Mouse (Mus musculus) CH12.LX (cell line): ENCODE results near the gene Knl1. TPM values are rescaled to one million over a fixed set of nuclear protein-coding genes. Genes with fewer than 3 reads are reported as not detected.
A peak's percentile ranks its signal among the peaks of the same experiment; 100 is the strongest.

Experiments used
- DNase-seq: peaks from one replicate; pipeline ENCODE4 v3.0.0-alpha.2; 2013; ENCODE audit errors: extremely low read depth
- H3K27ac ChIP-seq: 2 replicates; pipeline ENCODE4 v1.5.1; 2012; ENCODE audit warnings: low read depth, mild to moderate bottlenecking, control low read depth, moderate library complexity; ENCODE audit not compliant: insufficient read depth
- H3K27me3 ChIP-seq: replicated peaks from 2 replicates; pipeline ENCODE3; 2012; ENCODE audit warnings: inconsistent platforms
- H3K36me3 ChIP-seq, 2 experiments: replicated peaks in 1 of 2; 2 replicates each; pipeline versions ENCODE3 to v1.6.1; 2012; ENCODE audit warnings: inconsistent platforms in 1 of 2, low read length in 1 of 2, mild to moderate bottlenecking in 1 of 2, mixed read lengths in 1 of 2, moderate library complexity in 1 of 2; ENCODE audit not compliant: control insufficient read depth in 1 of 2, insufficient read depth in 1 of 2
- H3K4me1 ChIP-seq, 2 experiments: 2 replicates each; pipeline ENCODE4 v1.6.1; 2012; ENCODE audit warnings: inconsistent platforms in 1 of 2, moderate library complexity in 1 of 2; ENCODE audit not compliant: insufficient read depth in 2 of 2, control insufficient read depth in 1 of 2
- H3K4me2 ChIP-seq: 2 replicates; pipeline ENCODE4 v1.6.1; 2012; ENCODE audit warnings: low read depth, mild to moderate bottlenecking, control low read depth; ENCODE audit not compliant: poor library complexity, insufficient read depth, severe bottlenecking
- H3K4me3 ChIP-seq, 3 experiments: fragments of 150-350 bp in 1 of 3; sonication (generic) in 1 of 3; replicated peaks in 1 of 3; 2 replicates each; pipeline versions ENCODE3 to v1.5.1; 2011 to 2012; ENCODE audit warnings: low read depth in 2 of 3, low read length in 2 of 3, mild to moderate bottlenecking in 2 of 3, moderate library complexity in 2 of 3, control low read depth in 1 of 3, improper control_type of control experiment in 1 of 3, inconsistent platforms in 1 of 3, mixed read lengths in 1 of 3; ENCODE audit not compliant: poor library complexity in 1 of 3
- H3K79me2 ChIP-seq: replicated peaks from 2 replicates; pipeline ENCODE4 v1.6.1; 2012; ENCODE audit warnings: mild to moderate bottlenecking, moderate library complexity; ENCODE audit not compliant: control insufficient read depth, poor library complexity, insufficient read depth, severe bottlenecking; ENCODE audit errors: extremely low read depth
- H3K9ac ChIP-seq: 2 replicates; pipeline ENCODE4 v1.6.1; 2012; ENCODE audit warnings: low read depth, mild to moderate bottlenecking, control low read depth, moderate library complexity; ENCODE audit not compliant: insufficient read depth
- H3K9me3 ChIP-seq: replicated peaks from 2 replicates; pipeline ENCODE3; 2012; ENCODE audit warnings: low read length, inconsistent platforms, mixed read lengths
- BHLHE40 ChIP-seq: IDR thresholded peaks from 2 replicates; pipeline ENCODE4 v1.6.1; 2011; ENCODE audit warnings: mild to moderate bottlenecking, low read depth, low read length, improper control_type of control experiment
- CHD2 ChIP-seq: IDR thresholded peaks from 2 replicates; pipeline ENCODE4 v1.6.1; 2011; ENCODE audit warnings: low read length, improper control_type of control experiment
- CTCF ChIP-seq, 2 experiments: IDR thresholded peaks in 1 of 2; conservative IDR thresholded peaks in 1 of 2; 2 replicates each; pipeline ENCODE4 v1.5.1; 2011 to 2012; ENCODE audit warnings: low read depth in 2 of 2, low read length in 2 of 2, improper control_type of control experiment in 1 of 2, inconsistent platforms in 1 of 2, mild to moderate bottlenecking in 1 of 2, moderate library complexity in 1 of 2
- ELF1 ChIP-seq: IDR thresholded peaks from 2 replicates; pipeline ENCODE4 v1.6.1; 2014; ENCODE audit warnings: low read depth, mild to moderate bottlenecking, inconsistent platforms, low read length, improper control_type of control experiment
- KAT2A ChIP-seq: IDR thresholded peaks from 2 replicates; pipeline ENCODE4 v1.6.1; 2012; ENCODE audit warnings: low read length, improper control_type of control experiment, inconsistent platforms; ENCODE audit not compliant: insufficient replicate concordance
- MAFK ChIP-seq: IDR thresholded peaks from 2 replicates; pipeline ENCODE4 v1.6.1; 2011; ENCODE audit warnings: low read length, improper control_type of control experiment; ENCODE audit not compliant: insufficient replicate concordance
- MAX ChIP-seq: IDR thresholded peaks from 2 replicates; pipeline ENCODE4 v1.6.1; 2011; ENCODE audit warnings: low read length, improper control_type of control experiment
- MAZ ChIP-seq: IDR thresholded peaks from 2 replicates; pipeline ENCODE4 v1.6.1; 2012; ENCODE audit warnings: low read depth, mild to moderate bottlenecking, inconsistent platforms, low read length, improper control_type of control experiment, moderate library complexity
- MXI1 ChIP-seq: IDR thresholded peaks from 2 replicates; pipeline ENCODE4 v1.6.1; 2011; ENCODE audit warnings: mild to moderate bottlenecking, low read depth, low read length, improper control_type of control experiment
- MYC ChIP-seq: IDR thresholded peaks from 2 replicates; pipeline ENCODE4 v1.6.1; 2011; ENCODE audit warnings: low read depth, mild to moderate bottlenecking, improper control_type of control experiment, low read length
- NELFE ChIP-seq: IDR thresholded peaks from 2 replicates; pipeline ENCODE4 v1.6.1; 2011; ENCODE audit warnings: low read depth, low read length, improper control_type of control experiment
- NRF1 ChIP-seq: IDR thresholded peaks from 2 replicates; pipeline ENCODE4 v1.6.1; 2014; ENCODE audit warnings: low read depth, mild to moderate bottlenecking, inconsistent platforms, low read length, improper control_type of control experiment, moderate library complexity
- PAX5 ChIP-seq: IDR thresholded peaks from 2 replicates; pipeline ENCODE4 v1.6.1; 2012; ENCODE audit warnings: low read length, inconsistent platforms, mixed read lengths
- RAD21 ChIP-seq: IDR thresholded peaks from 2 replicates; pipeline ENCODE4 v1.6.1; 2011; ENCODE audit warnings: low read depth, mild to moderate bottlenecking, low read length, improper control_type of control experiment, moderate library complexity
- RCOR1 ChIP-seq: conservative IDR thresholded peaks from 2 replicates; pipeline ENCODE4 v1.6.1; 2012; ENCODE audit warnings: low read depth, mild to moderate bottlenecking, inconsistent platforms, low read length, improper control_type of control experiment
- SIN3A ChIP-seq: IDR thresholded peaks from 2 replicates; pipeline ENCODE4 v1.6.1; 2012; ENCODE audit warnings: low read length, improper control_type of control experiment, inconsistent platforms
- SMC3 ChIP-seq: IDR thresholded peaks from 2 replicates; pipeline ENCODE4 v1.6.1; 2011; ENCODE audit warnings: low read depth, low read length, improper control_type of control experiment
- ZKSCAN1 ChIP-seq: IDR thresholded peaks from 2 replicates; pipeline ENCODE4 v1.6.1; 2012; ENCODE audit warnings: low read depth, inconsistent platforms, low read length, improper control_type of control experiment, borderline replicate concordance
- ZMIZ1 ChIP-seq: IDR thresholded peaks from 2 replicates; pipeline ENCODE4 v1.6.1; 2012; ENCODE audit warnings: low read depth, mild to moderate bottlenecking, inconsistent platforms, low read length, improper control_type of control experiment
- ZNF384 ChIP-seq: IDR thresholded peaks from 2 replicates; pipeline ENCODE4 v1.6.1; 2012; ENCODE audit warnings: low read depth, low read length, improper control_type of control experiment, inconsistent platforms
- dilution Hi-C: fragments of 300-500 bp; cut with MboI; formaldehyde crosslinking; loops from 2 replicates; pipeline ENCODE4 v1.14.3; 2020; ENCODE audit warnings: low sequenced_read_pairs; ENCODE audit not compliant: extremely low pct_unique_long_range_greater_than_20kb, extremely low pct_ligation_motif_present
- in situ Hi-C: fragments of 300-500 bp; cut with MboI; formaldehyde crosslinking; loops from 3 replicates; pipeline ENCODE4 v1.14.3; 2019; ENCODE audit warnings: low sequenced_read_pairs, low pct_ligation_motif_present, low pct_unique_long_range_greater_than_20kb, mixed read lengths
- polyA plus RNA-seq: library from polyadenylated mRNA; unstranded; fragments of >175 nt; gene quantifications from 2 replicates; pipeline ENCODE4 v1.2.1, GENCODE M21; 2012; ENCODE audit warnings: low read depth; ENCODE audit not compliant: insufficient read length
- total RNA-seq, 2 experiments: library from RNA; depleted of rRNA; stranded (reverse); fragments of 300-350 nt in 1 of 2; fragments of >200 nt in 1 of 2; gene quantifications; 2 replicates each; pipeline ENCODE4 v1.2.3; 2012 to 2014

Gene Knl1
- total and polyA plus RNA-seq, 3 experiments: 13.7 to 23.8 (median 19.9) TPM

DNA sequence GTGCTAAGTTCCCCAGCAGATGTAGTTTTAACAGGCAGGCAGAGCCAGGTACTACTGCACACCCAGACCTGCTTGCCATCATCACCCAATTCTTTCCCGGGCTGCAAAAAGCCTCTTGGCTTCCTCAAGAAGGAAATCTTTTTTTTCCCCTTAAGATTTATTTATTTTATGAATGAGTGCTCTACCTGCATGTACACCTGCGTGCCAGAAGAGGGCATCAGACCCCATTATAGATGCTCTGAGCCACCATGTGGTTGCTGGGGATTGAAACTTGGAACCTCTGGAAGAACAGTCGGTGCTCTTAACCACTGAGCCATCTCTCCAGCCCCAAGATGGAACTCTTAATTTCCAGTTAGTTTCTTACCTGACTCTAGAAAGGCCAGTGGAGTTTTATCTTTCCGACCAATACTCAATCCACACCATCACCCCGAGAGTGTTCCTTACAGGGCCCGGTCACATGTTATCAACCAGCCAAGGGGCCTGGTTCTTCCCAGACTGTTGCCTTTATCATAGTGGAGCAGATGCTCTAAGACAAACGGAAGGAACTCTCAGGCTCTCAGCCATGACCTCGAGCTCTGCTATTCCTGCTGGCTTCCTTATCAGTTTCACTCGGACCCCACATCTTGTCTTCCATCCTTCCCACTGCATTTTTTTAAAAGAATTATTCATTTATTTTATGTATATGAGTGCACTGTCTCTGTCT lies 22.2 kb upstream of the Knl1 start:
- in situ Hi-C loops: no loop called here
- Histone ChIP-seq H3K27ac (no peak overlapping the region), H3K4me1 (peaks cover 8 to 28% of the 10 kb centered on the region in 2 experiments), H3K79me2 (peaks cover 4% of the 10 kb centered on the region; the same call in 1 of the 2 replicates), H3K9ac (no peak overlapping the region), H3K9me3 (peaks cover 13% of the 10 kb centered on the region), H3K36me3 (peaks cover 39 to 74% of the 10 kb centered on the region in 2 experiments), H3K4me2 (no peak overlapping the region), H3K27me3 (no peaks in the 10 kb centered on the region), H3K4me3 (no peak overlapping the region)
- TF ChIP-seq MAX (peak; percentile 58; the same call in 1 of the 2 replicates), RAD21 (peak; percentile 34), MYC (peak; percentile 90), CTCF (conservative IDR thresholded peaks at IDR 0.05 in 1 of 2, IDR thresholded peaks at IDR 0.05 in 1 of 2; ENCODE audit: low read depth in 2 of 2, low read length in 2 of 2) (peak; percentile 46 to 73; a peak in 3 of 4 replicates), KAT2A (no peak), SMC3 (peak; percentile 55)
- DNase-seq: no peak
- dilution Hi-C loops: no loop called here

DNA sequence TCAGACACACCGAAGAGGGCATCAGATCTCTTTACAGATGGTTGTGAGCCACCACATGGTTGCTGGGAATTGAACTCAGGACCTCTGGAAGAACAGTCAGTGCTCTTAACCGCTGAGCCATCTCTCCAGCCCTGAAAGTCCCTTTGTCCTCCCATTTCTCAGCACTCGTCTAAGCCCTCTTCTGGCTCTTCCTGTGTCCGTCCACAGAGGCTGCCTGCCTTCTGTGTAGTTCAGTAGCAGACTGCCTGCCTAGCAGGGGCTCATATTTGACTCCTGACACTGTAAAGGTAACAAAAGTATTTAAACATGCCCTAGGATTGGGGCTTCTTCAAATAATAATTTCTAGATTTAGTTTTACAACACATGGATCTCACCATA lies 21.7 kb upstream of the Knl1 start:
- no peak overlapping the region for H3K9ac ChIP-seq
- peaks cover 34 to 70% of the 10 kb centered on the region in 2 experiments for H3K36me3 ChIP-seq
- peaks cover 4% of the 10 kb centered on the region; the same call in 1 of the 2 replicates for H3K79me2 ChIP-seq
- H3K9me3 ChIP-seq: peaks cover 13% of the 10 kb centered on the region
- peaks cover 8 to 30% of the 10 kb centered on the region in 2 experiments for H3K4me1 ChIP-seq
- H3K4me2 ChIP-seq: no peak overlapping the region
- no peak for DNase-seq
- TF ChIP-seq NRF1 (no peak), ELF1 (no peak), BHLHE40 (no peak), ZMIZ1 (no peak), KAT2A (no peak), MAFK (no peak), MXI1 (no peak), RCOR1 (no peak), MYC (no peak), MAZ (no peak), ZNF384 (no peak), ZKSCAN1 (no peak), NELFE (no peak), PAX5 (no peak), CHD2 (no peak), RAD21 (no peak), SIN3A (no peak)
- H3K27ac ChIP-seq: no peak overlapping the region
- in situ Hi-C loops: no loop called here
- H3K27me3 ChIP-seq: no peaks in the 10 kb centered on the region
- no peak overlapping the region for H3K4me3 ChIP-seq
- dilution Hi-C loops: no loop called here
